Mouse (Mus musculus) heart, postnatal 0 days (tissue): ENCODE measurements at regions not wholly inside any gene's neighbourhood (a gene's known extent, or its start where the extent isn't known, plus 50 kb on each side); places are given as distances from the start of the nearest gene placed in this dataset.

Experiments
- ATAC-seq: fragments of 200-750 bp; cut with Nextera tagmentation; 2 replicates; pipeline ENCODE4 v1.8.0; 2017; ENCODE audit warnings: low read depth, moderate number of reproducible peaks, moderate library complexity; ENCODE audit not compliant: insufficient read depth
- DNase-seq: peaks from one replicate; pipeline ENCODE4 v3.0.0-alpha.2; 2016; ENCODE audit warnings: low spot score
- H3K27ac ChIP-seq: fragments of 300-500 bp; sonication (generic); 2 replicates; pipeline ENCODE4 v1.5.1; 2014; ENCODE audit warnings: low read depth, mild to moderate bottlenecking
- H3K27me3 ChIP-seq: fragments of 300-500 bp; sonication (generic); 2 replicates; pipeline ENCODE4 v1.6.1; 2014; ENCODE audit warnings: low read length, mixed read lengths; ENCODE audit not compliant: control insufficient read depth, insufficient read depth
- H3K36me3 ChIP-seq: fragments of 300-500 bp; sonication (generic); replicated peaks from 2 replicates; pipeline ENCODE4 v1.6.1; 2014; ENCODE audit warnings: low read length, mixed read lengths; ENCODE audit not compliant: control insufficient read depth, insufficient read depth
- H3K4me1 ChIP-seq: fragments of 300-500 bp; sonication (generic); 2 replicates; pipeline ENCODE4 v1.6.1; 2014; ENCODE audit warnings: antibody characterized with exemption; ENCODE audit not compliant: control insufficient read depth, insufficient read depth
- H3K4me2 ChIP-seq: fragments of 300-500 bp; sonication (generic); 2 replicates; pipeline ENCODE4 v1.6.1; 2014; ENCODE audit warnings: low read depth, mild to moderate bottlenecking, low read length, moderate library complexity
- H3K4me3 ChIP-seq: fragments of 300-500 bp; sonication (generic); 2 replicates; pipeline ENCODE4 v1.5.1; 2014; ENCODE audit warnings: low read depth, low read length
- H3K9ac ChIP-seq: fragments of 300-500 bp; sonication (generic); replicated peaks from 2 replicates; pipeline ENCODE4 v1.6.1; 2014; ENCODE audit warnings: low read depth, low read length, mixed read lengths
- H3K9me3 ChIP-seq: fragments of 300-500 bp; sonication (generic); replicated peaks from 2 replicates; pipeline ENCODE4 v1.6.1; 2016; ENCODE audit warnings: low read length; ENCODE audit not compliant: control insufficient read depth
- CTCF ChIP-seq: IDR thresholded peaks from 2 replicates; pipeline ENCODE4 v1.5.1; 2016; ENCODE audit warnings: antibody characterized with exemption, control low read depth, low read depth
- EP300 ChIP-seq: IDR thresholded peaks from 2 replicates; pipeline ENCODE4 v1.6.1; 2016; ENCODE audit warnings: antibody characterized with exemption, low read depth
- WGBS: fragments of 180-500 bp; shearing (Covaris S2); extraction: QIAGEN DNeasy Blood & Tissue Kit; methylation state at CpG from one replicate; pipeline ENCODE4 v1.1.7; 2014; 5-methylcytosine and 5-hydroxymethylcytosine counted together

DNA sequence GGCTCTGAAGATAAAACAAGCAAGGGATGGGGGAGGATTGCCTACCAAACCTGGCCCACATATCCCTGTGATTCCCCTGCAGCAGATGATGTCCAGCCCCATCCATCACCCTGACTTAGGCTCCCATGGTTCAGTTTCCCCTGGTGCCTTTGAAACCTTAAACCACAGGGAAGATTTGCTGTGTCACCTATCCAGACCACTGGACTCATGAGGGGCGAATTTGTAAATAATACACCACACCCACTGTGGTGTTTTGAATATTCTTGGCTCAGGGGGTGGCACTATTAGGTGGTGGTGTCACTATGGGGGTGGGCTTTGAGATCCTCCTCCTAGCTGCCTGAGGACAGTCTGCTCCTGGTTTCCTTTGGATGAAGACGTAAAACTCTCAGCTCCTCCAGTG lies 205.8 kb upstream of the Srrm4 start:
- ATAC-seq (no peak), DNase-seq (no peak)
- Histone ChIP-seq H3K27ac (no peak overlapping the region), H3K27me3 (no peaks in the 10 kb centered on the region), H3K9me3 (no peaks in the 10 kb centered on the region), H3K4me2 (no peak overlapping the region), H3K36me3 (no peaks in the 10 kb centered on the region), H3K4me3 (no peak overlapping the region), H3K9ac (no peak overlapping the region), H3K4me1 (no peaks in the 10 kb centered on the region)
- WGBS: 37% methylated on average over 2 of the region's 2 CpGs
- TF ChIP-seq CTCF (no peak), EP300 (no peak)

DNA sequence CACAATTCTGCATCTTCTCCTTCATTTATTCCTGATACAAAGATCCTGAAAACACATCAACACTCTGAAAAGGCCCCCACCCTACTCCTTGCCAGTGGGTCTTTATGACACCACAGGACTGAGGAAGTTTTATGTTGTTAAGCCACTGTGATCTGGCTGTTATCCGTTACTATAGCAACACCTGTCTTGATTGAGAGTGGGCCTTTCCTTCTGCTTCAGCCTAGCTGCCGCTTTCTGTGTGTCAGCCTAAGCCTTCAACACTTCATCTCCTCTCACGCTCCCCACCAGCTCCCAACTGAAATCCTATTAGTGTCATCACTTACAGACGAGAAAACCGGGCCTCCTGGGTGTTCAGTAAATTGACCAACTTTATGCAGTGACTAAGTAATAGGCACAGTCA lies 203.6 kb upstream of the Srrm4 start:
- Histone ChIP-seq H3K4me1 (no peaks in the 10 kb centered on the region), H3K27ac (no peak overlapping the region), H3K9me3 (no peaks in the 10 kb centered on the region), H3K4me2 (no peak overlapping the region), H3K36me3 (no peaks in the 10 kb centered on the region), H3K9ac (no peak overlapping the region), H3K27me3 (no peaks in the 10 kb centered on the region), H3K4me3 (no peak overlapping the region)
- no peak for DNase-seq
- ATAC-seq: no peak
- 22% methylated on average over 5 of the region's 5 CpGs for WGBS
- TF ChIP-seq CTCF (no peak), EP300 (no peak)

DNA sequence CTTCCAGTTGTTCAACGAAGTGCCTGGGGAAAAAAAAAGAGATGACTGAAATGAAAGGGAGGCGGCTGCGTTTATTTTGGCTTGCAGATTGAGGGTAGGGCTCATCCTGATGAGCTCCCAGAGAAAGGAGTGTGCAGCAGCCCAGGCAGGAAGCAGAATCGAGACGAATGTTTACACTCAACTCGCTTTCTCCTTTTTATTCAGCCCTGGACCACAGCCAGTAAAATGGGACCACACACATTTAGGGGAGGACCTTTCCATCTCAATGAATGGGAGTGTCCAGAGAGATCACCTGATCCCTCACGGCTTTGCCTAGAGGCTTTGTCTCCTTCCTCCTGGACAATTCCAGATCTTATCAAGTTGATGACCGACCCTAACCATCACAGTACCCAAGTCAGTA lies 198.8 kb upstream of the Srrm4 start:
- DNase-seq (no peak), ATAC-seq (no peak)
- Histone ChIP-seq H3K27me3 (no peaks in the 10 kb centered on the region), H3K4me1 (no peaks in the 10 kb centered on the region), H3K36me3 (no peaks in the 10 kb centered on the region), H3K4me3 (no peak overlapping the region), H3K9ac (no peak overlapping the region), H3K27ac (no peak overlapping the region), H3K9me3 (no peaks in the 10 kb centered on the region), H3K4me2 (no peak overlapping the region)
- no peak for TF ChIP-seq CTCF
- no peak for TF ChIP-seq EP300
- 52% methylated on average over 8 of the region's 8 CpGs for WGBS

DNA sequence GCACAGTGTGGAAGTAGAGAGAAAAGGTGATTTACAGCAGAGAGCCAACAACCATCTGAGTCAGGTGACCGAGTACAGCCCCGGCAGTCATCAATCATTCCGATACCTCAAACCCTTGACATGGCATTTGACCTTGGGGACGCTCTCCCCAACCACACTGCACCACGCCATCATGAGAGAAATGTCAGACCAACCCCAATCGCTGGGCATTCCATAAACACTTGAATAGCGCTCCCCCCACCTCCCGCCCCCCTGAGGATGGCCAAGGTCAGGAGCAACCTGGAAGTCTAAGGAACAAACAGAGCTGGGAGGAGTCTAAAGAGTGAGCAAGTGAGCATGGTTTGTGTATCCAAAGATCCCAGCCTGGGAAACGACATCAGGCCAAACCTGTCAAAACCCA lies 198.2 kb upstream of the Srrm4 start:
- WGBS: 64% methylated on average over 9 of the region's 9 CpGs
- no peak for DNase-seq
- TF ChIP-seq EP300 (no peak), CTCF (no peak)

DNA sequence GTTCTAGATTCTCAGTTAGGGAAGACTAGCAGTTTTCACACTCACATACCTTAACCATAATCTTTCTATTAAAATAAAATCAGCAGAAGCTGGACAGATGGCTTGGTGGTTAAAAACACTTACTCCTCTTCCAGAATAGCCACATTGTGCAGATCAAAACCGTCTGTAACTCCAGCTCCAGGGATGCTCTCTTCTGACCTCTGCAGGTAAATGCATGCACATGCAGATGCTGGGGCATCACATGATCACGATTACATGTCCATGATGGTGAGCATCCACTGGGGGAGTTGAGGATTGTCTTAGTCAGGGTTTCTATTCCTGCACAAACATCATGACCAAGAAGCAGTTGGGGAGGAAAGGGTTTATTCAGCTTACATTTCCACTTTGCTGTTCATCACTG lies 184.8 kb upstream of the Srrm4 start:
- Histone ChIP-seq H3K36me3 (no peaks in the 10 kb centered on the region), H3K9me3 (no peaks in the 10 kb centered on the region), H3K4me1 (no peaks in the 10 kb centered on the region), H3K9ac (no peak overlapping the region), H3K4me3 (no peak overlapping the region), H3K4me2 (no peak overlapping the region), H3K27ac (no peak overlapping the region), H3K27me3 (no peaks in the 10 kb centered on the region)
- DNase-seq (no peak), ATAC-seq (no peak)
- TF ChIP-seq EP300: no peak
- TF ChIP-seq CTCF: no peak
- WGBS: 48% methylated on average over 2 of the region's 2 CpGs

More for the DNA sequence above, 198.2 kb upstream of the Srrm4 start:
- Histone ChIP-seq H3K9me3 (no peaks in the 10 kb centered on the region; the same call in 1 of the 2 replicates), H3K36me3 (no peaks in the 10 kb centered on the region), H3K4me3 (no peak overlapping the region), H3K27ac (no peak overlapping the region), H3K27me3 (no peaks in the 10 kb centered on the region), H3K9ac (no peak overlapping the region), H3K4me1 (no peaks in the 10 kb centered on the region), H3K4me2 (no peak overlapping the region)
- ATAC-seq: no peak

DNA sequence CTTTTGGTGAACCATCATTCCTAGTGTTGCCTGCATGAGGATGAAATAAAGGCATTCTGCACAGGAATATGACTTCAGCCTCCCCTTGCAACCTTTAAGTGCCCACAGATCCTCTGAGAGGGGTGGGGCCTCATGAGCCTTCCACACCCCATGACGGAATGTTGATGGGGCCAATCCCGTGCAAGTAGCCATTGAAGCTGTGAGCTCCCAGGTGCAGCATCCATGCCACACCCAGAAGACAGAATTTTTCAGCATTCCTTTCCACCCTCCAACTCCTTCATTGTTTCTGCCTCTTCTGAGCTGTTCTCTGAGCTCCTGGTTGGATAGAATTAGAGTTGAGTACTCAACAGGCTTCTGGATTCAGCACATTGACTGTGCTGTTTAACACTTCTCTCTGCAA lies 174.6 kb upstream of the Srrm4 start:
- Histone ChIP-seq H3K4me1 (no peaks in the 10 kb centered on the region), H3K27ac (no peak overlapping the region), H3K9me3 (0 out of 2 replicates have a peak, but pooled peaks cover 9% of the 10 kb centered on the region), H3K4me2 (no peak overlapping the region), H3K9ac (no peak overlapping the region), H3K4me3 (no peak overlapping the region), H3K27me3 (no peaks in the 10 kb centered on the region), H3K36me3 (no peaks in the 10 kb centered on the region)
- DNase-seq (no peak), ATAC-seq (no peak)
- WGBS: 69% methylated on average over 2 of the region's 2 CpGs
- TF ChIP-seq EP300 (no peak), CTCF (no peak)
